ENCODE assay signal across 1 mouse cellular context in the genomic region with DNA sequence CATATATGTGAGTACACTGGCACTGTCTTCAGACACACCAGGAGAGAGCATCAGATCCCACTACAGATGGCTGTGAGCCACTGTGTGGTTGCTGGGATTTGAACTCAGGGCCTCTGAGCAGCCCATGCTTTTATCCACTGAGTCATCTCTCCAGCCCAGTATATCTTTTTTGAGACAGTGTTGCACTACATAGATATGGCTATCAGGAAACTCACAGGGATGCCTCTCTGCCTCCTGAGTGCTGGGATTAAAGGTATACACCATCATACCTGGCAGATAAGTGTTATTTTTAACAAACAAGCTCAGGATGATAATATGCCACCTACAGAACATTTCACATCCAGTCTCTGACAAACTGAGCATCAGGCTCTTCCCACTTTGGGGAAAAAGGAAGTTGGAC.
TF ChIP-seq lines count a peak whose summit lies in the region.

No protein-coding gene starts in this region.

TF ChIP-seq in MEL, 35 proteins besides CTCF, POLR2A, EP300 and RAD21 (continued from another document):
- no peak for TF ChIP-seq TBP (IDR thresholded peaks at IDR 0.05; ENCODE audit: low read depth, low read length)
